Mouse (Mus musculus): ENCODE measurements around the gene Vamp4. TPM values are rescaled to one million over a fixed set of nuclear protein-coding genes. Genes with fewer than 3 reads are reported as not detected.

Gene Vamp4
- total and polyA plus RNA-seq, 2 experiments from 2014 or later, result 34.9 to 79.1 TPM

DNA sequence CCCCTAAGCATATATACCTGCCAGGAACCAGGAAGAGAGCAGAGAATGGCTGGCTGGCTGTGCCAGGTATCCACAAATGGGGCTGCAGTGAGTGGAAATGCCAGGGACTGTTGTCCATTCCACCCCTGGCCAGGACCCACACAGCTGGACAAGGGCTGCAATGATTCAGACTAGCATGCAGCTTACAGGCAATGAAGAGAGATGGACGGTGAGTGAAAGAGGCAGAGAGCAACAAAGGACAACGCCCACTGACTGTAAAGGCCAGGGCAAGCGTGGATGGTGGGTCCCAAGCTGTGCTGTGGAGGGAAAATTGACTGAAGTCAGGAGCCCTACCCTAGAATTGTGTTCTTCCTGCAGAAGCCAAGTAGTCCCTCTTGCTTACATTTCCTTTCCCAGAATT, 66.2 kb downstream of the Vamp4 start:
- no peaks in the 10 kb centered on the region for H3K36me3 ChIP-seq (ENCODE audit: insufficient read depth)
- no peaks in the 10 kb centered on the region for H3K27me3 ChIP-seq (ENCODE audit: insufficient read depth, low read length)
- no peaks in the 10 kb centered on the region for H3K4me1 ChIP-seq (ENCODE audit: insufficient read depth)
- ATAC-seq, result no peak
- H3K4me2 ChIP-seq (ENCODE audit: low read depth), result no peak overlapping the region
- no peak overlapping the region for H3K4me3 ChIP-seq (ENCODE audit: low read depth, low read length)
- H3K9ac ChIP-seq, result no peak overlapping the region
- 63% methylated on average over 3 of the region's 3 CpGs for WGBS
- no peak for TF ChIP-seq CTCF (IDR thresholded peaks at IDR 0.05; ENCODE audit: low read depth)
- DNase-seq, result no peak
- no peak overlapping the region for H3K27ac ChIP-seq (ENCODE audit: low read depth, low read length)
- H3K9me3 ChIP-seq (ENCODE audit: low read length), result no peaks in the 10 kb centered on the region

DNA sequence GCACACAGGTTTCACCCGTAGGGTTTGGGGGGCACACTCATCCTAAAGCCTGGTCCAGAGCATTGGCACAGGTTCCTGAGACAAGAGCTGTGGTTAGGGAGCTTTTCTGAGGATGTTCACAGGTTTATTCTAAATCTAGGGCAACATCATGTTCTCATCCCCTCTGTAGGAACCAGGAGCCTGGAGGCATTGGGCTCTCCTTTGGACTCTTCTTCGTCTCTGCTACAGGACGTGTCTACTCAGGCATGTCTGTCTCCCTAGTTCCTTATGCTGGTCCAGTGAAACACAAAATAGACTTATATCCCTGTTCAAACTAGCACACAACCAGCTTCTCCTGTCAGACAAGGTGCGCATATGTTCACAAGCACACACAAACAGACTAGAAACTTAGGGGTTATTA, 68.2 kb downstream of the Vamp4 start:
- no peak overlapping the region for H3K4me3 ChIP-seq (ENCODE audit: low read depth, low read length)
- no peaks in the 10 kb centered on the region for H3K27me3 ChIP-seq (ENCODE audit: insufficient read depth, low read length)
- WGBS, result 90% methylated on average over 4 of the region's 4 CpGs
- ATAC-seq (no peak), DNase-seq (no peak)
- no peaks in the 10 kb centered on the region for H3K4me1 ChIP-seq (ENCODE audit: insufficient read depth)
- no peak overlapping the region for H3K9ac ChIP-seq
- no peak overlapping the region for H3K4me2 ChIP-seq (ENCODE audit: low read depth)
- no peak for TF ChIP-seq CTCF (IDR thresholded peaks at IDR 0.05; ENCODE audit: low read depth)
- no peaks in the 10 kb centered on the region for H3K36me3 ChIP-seq (ENCODE audit: insufficient read depth)
- H3K27ac ChIP-seq (ENCODE audit: low read depth, low read length), result no peak overlapping the region
- no peaks in the 10 kb centered on the region for H3K9me3 ChIP-seq (ENCODE audit: low read length)

DNA sequence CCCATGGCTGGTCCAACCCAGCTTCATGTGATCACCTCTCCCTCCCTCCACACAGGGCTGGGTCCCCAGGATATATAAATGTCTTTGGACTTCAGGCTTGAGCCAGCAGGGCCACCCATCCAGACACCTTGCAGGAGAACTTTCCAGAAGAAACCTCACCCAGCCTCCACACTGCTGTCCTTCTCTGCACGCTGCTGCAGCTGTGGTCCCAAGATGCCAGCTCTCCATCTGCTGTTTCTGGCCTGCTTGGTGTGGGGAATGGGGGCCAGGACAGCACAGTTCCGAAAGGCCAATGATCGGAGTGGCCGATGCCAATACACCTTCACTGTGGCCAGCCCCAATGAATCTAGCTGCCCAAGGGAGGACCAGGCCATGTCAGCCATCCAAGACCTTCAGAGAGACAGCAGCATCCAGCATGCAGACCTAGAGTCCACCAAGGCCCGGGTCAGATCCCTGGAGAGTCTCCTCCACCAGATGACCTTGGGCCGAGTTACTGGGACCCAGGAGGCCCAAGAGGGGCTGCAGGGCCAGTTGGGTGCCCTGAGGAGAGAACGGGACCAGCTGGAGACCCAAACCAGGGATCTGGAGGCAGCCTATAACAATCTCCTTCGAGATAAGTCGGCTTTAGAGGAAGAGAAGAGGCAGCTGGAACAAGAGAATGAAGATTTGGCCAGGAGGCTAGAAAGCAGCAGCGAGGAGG, 68.9 kb downstream of the Vamp4 start, which contains the start of gene Myoc:
Gene Myoc, plus strand, starts transcription at position 105 of the 700 bp plus-strand sequence.
- ATAC-seq (no peak), DNase-seq (no peak)
- Histone ChIP-seq H3K36me3 (ENCODE audit: insufficient read depth) (no peaks in the 10 kb centered on the region), H3K4me2 (ENCODE audit: low read depth) (no peak within 1 kb of the TSS), H3K9me3 (ENCODE audit: low read length) (no peaks in the 10 kb centered on the region), H3K27ac (ENCODE audit: low read depth, low read length) (no peak within 1 kb of the TSS), H3K27me3 (ENCODE audit: insufficient read depth, low read length) (no peaks in the 10 kb centered on the region), H3K9ac (no peak within 1 kb of the TSS), H3K4me1 (ENCODE audit: insufficient read depth) (no peaks in the 10 kb centered on the region), H3K4me3 (ENCODE audit: low read depth, low read length) (no peak within 1 kb of the TSS)
- WGBS, result 90% methylated on average over 10 of the region's 10 CpGs
- no peak for TF ChIP-seq CTCF (IDR thresholded peaks at IDR 0.05; ENCODE audit: low read depth)

DNA sequence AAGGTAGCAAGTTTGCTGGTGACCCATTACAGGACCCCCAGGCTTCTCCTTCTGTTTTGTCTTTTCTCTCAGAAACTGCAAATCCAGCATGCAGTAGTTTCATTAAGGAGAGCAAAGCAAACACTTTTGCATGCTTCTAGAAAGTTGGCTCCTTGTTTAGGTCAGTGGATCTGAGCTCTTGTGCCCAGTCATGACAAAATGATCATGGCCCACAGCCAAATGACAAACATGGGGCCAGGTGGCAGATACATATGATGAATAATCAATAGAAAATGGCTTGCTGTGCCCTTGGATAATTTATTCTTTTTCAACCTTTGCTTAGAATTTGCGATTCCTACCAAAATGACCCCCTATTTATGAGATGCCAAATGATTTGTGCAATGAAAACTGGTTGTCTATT, 69.5 kb downstream of the Vamp4 start:
- no peaks in the 10 kb centered on the region for H3K4me1 ChIP-seq (ENCODE audit: insufficient read depth)
- no peak overlapping the region for H3K4me2 ChIP-seq (ENCODE audit: low read depth)
- no peak overlapping the region for H3K4me3 ChIP-seq (ENCODE audit: low read depth, low read length)
- no peaks in the 10 kb centered on the region for H3K36me3 ChIP-seq (ENCODE audit: insufficient read depth)
- no peaks in the 10 kb centered on the region for H3K27me3 ChIP-seq (ENCODE audit: insufficient read depth, low read length)
- H3K9ac ChIP-seq, result no peak overlapping the region
- no peak overlapping the region for H3K27ac ChIP-seq (ENCODE audit: low read depth, low read length)
- no peak for TF ChIP-seq CTCF (IDR thresholded peaks at IDR 0.05; ENCODE audit: low read depth)
- ATAC-seq (no peak), DNase-seq (no peak)
- 75% methylated on average over 1 of the region's 1 CpGs for WGBS
- H3K9me3 ChIP-seq (ENCODE audit: low read length), result no peaks in the 10 kb centered on the region

DNA sequence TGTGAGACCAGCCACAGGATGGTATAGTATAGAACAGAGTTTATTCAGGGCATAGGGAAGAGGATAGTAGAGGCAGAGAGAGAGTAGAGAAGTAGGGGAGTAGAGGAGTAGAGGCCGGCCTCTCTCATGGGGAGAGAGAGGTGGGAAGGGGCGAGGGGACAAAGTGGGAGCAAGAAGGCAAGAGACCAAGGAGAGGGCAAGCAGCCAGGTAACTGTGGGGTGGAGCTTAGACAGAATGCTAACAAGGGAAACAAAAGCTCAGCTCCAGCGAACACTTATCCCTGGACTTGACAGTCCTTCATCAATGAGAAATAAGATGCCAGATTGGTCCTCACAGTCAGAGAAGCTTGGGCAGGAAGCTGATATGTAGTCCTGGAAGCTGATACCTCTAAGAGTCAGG, 72.3 kb downstream of the Vamp4 start:
- Histone ChIP-seq H3K27me3 (ENCODE audit: insufficient read depth, low read length) (no peaks in the 10 kb centered on the region), H3K9ac (no peak overlapping the region), H3K9me3 (ENCODE audit: low read length) (no peaks in the 10 kb centered on the region), H3K4me1 (ENCODE audit: insufficient read depth) (no peaks in the 10 kb centered on the region), H3K4me3 (ENCODE audit: low read depth, low read length) (no peak overlapping the region), H3K36me3 (ENCODE audit: insufficient read depth) (no peaks in the 10 kb centered on the region), H3K4me2 (ENCODE audit: low read depth) (no peak overlapping the region), H3K27ac (ENCODE audit: low read depth, low read length) (no peak overlapping the region)
- WGBS, result 60% methylated on average over 3 of the region's 3 CpGs
- DNase-seq, result no peak
- ATAC-seq, result no peak
- TF ChIP-seq CTCF (IDR thresholded peaks at IDR 0.05; ENCODE audit: low read depth), result no peak

DNA sequence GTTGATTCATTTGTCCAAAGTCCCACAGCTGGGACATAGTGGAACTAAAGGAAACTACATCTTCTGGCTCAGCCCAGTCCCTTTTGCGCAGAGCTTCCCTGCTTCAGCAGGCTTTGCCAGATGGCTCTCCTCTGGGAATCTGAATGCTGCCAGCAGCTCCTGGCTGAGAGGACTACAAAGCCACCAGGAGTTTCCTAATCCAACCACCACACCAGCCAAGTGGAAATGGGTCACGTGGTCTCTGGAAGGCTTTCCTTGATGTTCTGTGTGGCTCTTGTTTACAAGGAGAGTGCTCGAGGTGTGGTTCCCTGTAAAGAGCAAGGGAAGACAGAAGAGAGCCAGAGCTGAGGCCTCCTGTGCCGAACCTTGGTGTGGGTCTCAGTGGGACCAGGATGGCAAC, 73.4 kb downstream of the Vamp4 start:
- no peaks in the 10 kb centered on the region for H3K4me1 ChIP-seq (ENCODE audit: insufficient read depth)
- no peak for TF ChIP-seq CTCF (IDR thresholded peaks at IDR 0.05; ENCODE audit: low read depth)
- no peak overlapping the region for H3K27ac ChIP-seq (ENCODE audit: low read depth, low read length)
- H3K9me3 ChIP-seq (ENCODE audit: low read length), result no peaks in the 10 kb centered on the region
- WGBS, result 29% methylated on average over 4 of the region's 4 CpGs
- no peaks in the 10 kb centered on the region for H3K36me3 ChIP-seq (ENCODE audit: insufficient read depth)
- H3K9ac ChIP-seq, result no peak overlapping the region
- H3K4me3 ChIP-seq (ENCODE audit: low read depth, low read length), result no peak overlapping the region
- ATAC-seq, result peak; percentile 85
- DNase-seq, result peak; percentile 77
- no peak overlapping the region for H3K4me2 ChIP-seq (ENCODE audit: low read depth)
- no peaks in the 10 kb centered on the region for H3K27me3 ChIP-seq (ENCODE audit: insufficient read depth, low read length)

DNA sequence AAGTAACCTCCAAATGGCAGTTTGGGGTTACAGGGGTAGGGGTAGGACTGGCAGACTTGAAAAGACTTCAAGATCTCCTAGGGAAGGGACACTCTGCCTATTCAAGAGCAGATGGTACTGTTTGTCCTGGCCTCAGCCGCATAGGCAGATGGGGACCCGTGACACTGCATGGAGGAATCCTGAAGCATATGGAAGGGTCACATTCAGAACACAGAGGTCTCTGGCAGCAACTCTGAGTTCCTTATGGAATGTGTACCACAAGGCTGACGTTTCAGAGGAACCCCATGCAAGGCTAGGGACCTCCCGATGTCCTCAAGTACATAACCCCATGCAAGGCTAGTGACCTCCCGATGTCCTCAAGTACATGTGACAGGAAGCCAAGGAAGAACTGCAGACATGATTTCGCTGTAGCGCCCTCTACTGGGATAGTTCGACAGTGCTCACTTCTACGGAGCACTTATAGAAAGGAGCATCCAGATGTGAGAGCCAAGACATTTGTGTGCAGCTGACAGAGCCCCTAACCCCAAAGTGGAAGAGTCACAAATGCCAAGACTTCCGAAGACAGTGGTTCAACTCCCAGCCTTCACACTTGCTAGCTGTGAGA, 75.9 kb downstream of the Vamp4 start:
- TF ChIP-seq CTCF (IDR thresholded peaks at IDR 0.05; ENCODE audit: low read depth), result no peak
- ATAC-seq, result no peak
- Histone ChIP-seq H3K36me3 (ENCODE audit: insufficient read depth) (no peaks in the 10 kb centered on the region), H3K4me2 (ENCODE audit: low read depth) (no peak overlapping the region), H3K27ac (ENCODE audit: low read depth, low read length) (no peak overlapping the region), H3K9me3 (ENCODE audit: low read length) (no peaks in the 10 kb centered on the region), H3K4me3 (ENCODE audit: low read depth, low read length) (no peak overlapping the region), H3K9ac (no peak overlapping the region), H3K27me3 (ENCODE audit: insufficient read depth, low read length) (no peaks in the 10 kb centered on the region), H3K4me1 (ENCODE audit: insufficient read depth) (no peaks in the 10 kb centered on the region)
- DNase-seq, result no peak
- 82% methylated on average over 10 of the region's 10 CpGs for WGBS
